Mouse (Mus musculus) limb, embryonic 14.5 days (tissue): ENCODE results near the gene Cd151. TPM values are rescaled to one million over a fixed set of nuclear protein-coding genes. Genes with fewer than 3 reads are reported as not detected.

Experiments
- ATAC-seq: fragments of 200-750 bp; cut with Nextera tagmentation; 2 replicates; pipeline ENCODE4 v1.8.0; 2017; ENCODE audit warnings: low read depth, moderate number of reproducible peaks, moderate TSS enrichment; ENCODE audit not compliant: low FRiP score
- DNase-seq: peaks from one replicate; pipeline ENCODE4 v3.0.0-alpha.2; 2015; ENCODE audit warnings: low spot score
- H3K27ac ChIP-seq: fragments of 300-500 bp; sonication (generic); replicated peaks from 2 replicates; pipeline ENCODE4 v1.5.1; 2014; ENCODE audit warnings: low read depth, mild to moderate bottlenecking, low read length, moderate library complexity, mixed read lengths
- H3K27me3 ChIP-seq: fragments of 300-500 bp; sonication (generic); 2 replicates; pipeline ENCODE4 v1.6.1; 2014; ENCODE audit warnings: low read length, mixed read lengths; ENCODE audit not compliant: control insufficient read depth, insufficient read depth
- H3K36me3 ChIP-seq: fragments of 300-500 bp; sonication (generic); 2 replicates; pipeline ENCODE4 v1.6.1; 2014; ENCODE audit warnings: mild to moderate bottlenecking, low read length, moderate library complexity, mixed read lengths; ENCODE audit not compliant: control insufficient read depth, insufficient read depth
- H3K4me1 ChIP-seq: fragments of 300-500 bp; sonication (generic); 2 replicates; pipeline ENCODE4 v1.6.1; 2014; ENCODE audit warnings: antibody characterized with exemption, low read length, mixed read lengths; ENCODE audit not compliant: control insufficient read depth, insufficient read depth
- H3K4me2 ChIP-seq: fragments of 300-500 bp; sonication (generic); replicated peaks from 2 replicates; pipeline ENCODE4 v1.6.1; 2014; ENCODE audit warnings: low read depth, mild to moderate bottlenecking, low read length, moderate library complexity; ENCODE audit not compliant: severe bottlenecking
- H3K4me3 ChIP-seq: fragments of 300-500 bp; sonication (generic); replicated peaks from 2 replicates; pipeline ENCODE4 v1.5.1; 2014; ENCODE audit warnings: low read length
- H3K9ac ChIP-seq: fragments of 300-500 bp; sonication (generic); 2 replicates; pipeline ENCODE4 v1.6.1; 2014; ENCODE audit warnings: mild to moderate bottlenecking, low read depth, low read length, moderate library complexity; ENCODE audit not compliant: severe bottlenecking
- H3K9me3 ChIP-seq: fragments of 300-500 bp; sonication (generic); 2 replicates; pipeline ENCODE4 v1.6.1; 2016; ENCODE audit warnings: low read length; ENCODE audit not compliant: control insufficient read depth
- POLR2A ChIP-seq: fragments of 200-500 bp; IDR thresholded peaks from 2 replicates; pipeline ENCODE4 v1.8.0; 2012; ENCODE audit warnings: inconsistent platforms, mild to moderate bottlenecking, moderate library complexity, borderline replicate concordance; ENCODE audit not compliant: insufficient read depth, insufficient read length; ENCODE audit errors: extremely low read depth
- WGBS: fragments of 180-500 bp; shearing (Covaris S2); extraction: QIAGEN DNeasy Blood & Tissue Kit; methylation state at CpG from one replicate; pipeline ENCODE4 v1.1.7; 2014; 5-methylcytosine and 5-hydroxymethylcytosine counted together
- polyA plus RNA-seq, 2 experiments: library from polyadenylated mRNA; depleted of rRNA in 1 of 2; stranded (reverse) in 1 of 2; unstranded in 1 of 2; fragments of >200 nt; fragmentation: Nextera tagmentation in 1 of 2; extraction: Ambion mirVana in 1 of 2; gene quantifications; 2 replicates each; pipeline versions ENCODE4 v1.2.1 to v1.2.3; 2012 to 2014

The Cd151 gene
- polyA plus RNA-seq, 2 experiments = 44.4 to 100 TPM

GRCm38 (mm10) chr7:141485186-141485585 is 18.0 kb downstream of the Cd151 start:
- 49% methylated on average over 2 of the region's 2 CpGs for WGBS
- no peak for TF ChIP-seq POLR2A

GRCm38 (mm10) chr7:141485606-141486005 is 18.4 kb downstream of the Cd151 start:
- WGBS = 73% methylated on average over 2 of the region's 2 CpGs

More at GRCm38 (mm10) chr7:141485186-141485585, 18.0 kb downstream of the Cd151 start:
- Histone ChIP-seq H3K27me3 (peaks cover 7% of the 10 kb centered on the region; the same call in 1 of the 2 replicates), H3K4me3 (no peak overlapping the region), H3K36me3 (no peaks in the 10 kb centered on the region), H3K9ac (no peak overlapping the region), H3K9me3 (no peaks in the 10 kb centered on the region), H3K27ac (no peak overlapping the region), H3K4me1 (peaks cover 20% of the 10 kb centered on the region), H3K4me2 (no peak overlapping the region)
- no peak for ATAC-seq
- DNase-seq = no peak

GRCm38 (mm10) chr7:141486239-141486638 is 19.0 kb downstream of the Cd151 start:
- WGBS = 78% methylated on average over 1 of the region's 1 CpGs
- Histone ChIP-seq H3K4me3 (no peak overlapping the region), H3K36me3 (peaks cover 4% of the 10 kb centered on the region), H3K27ac (no peak overlapping the region), H3K27me3 (peaks cover 7% of the 10 kb centered on the region; the same call in 1 of the 2 replicates), H3K4me2 (no peak overlapping the region), H3K9ac (no peak overlapping the region), H3K9me3 (no peaks in the 10 kb centered on the region), H3K4me1 (peaks cover 15% of the 10 kb centered on the region)
- ATAC-seq (no peak), DNase-seq (no peak)
- no peak for TF ChIP-seq POLR2A

More at GRCm38 (mm10) chr7:141485606-141486005, 18.4 kb downstream of the Cd151 start:
- Histone ChIP-seq H3K9ac (no peak overlapping the region), H3K36me3 (peaks cover 1% of the 10 kb centered on the region; the same call in 1 of the 2 replicates), H3K4me1 (peaks cover 20% of the 10 kb centered on the region), H3K27ac (no peak overlapping the region), H3K9me3 (no peaks in the 10 kb centered on the region), H3K4me3 (no peak overlapping the region), H3K4me2 (no peak overlapping the region), H3K27me3 (peaks cover 7% of the 10 kb centered on the region; the same call in 1 of the 2 replicates)
- DNase-seq = no peak
- TF ChIP-seq POLR2A = no peak
- no peak for ATAC-seq

- WGBS = 71% methylated on average over 7 of the region's 7 CpGs
- Histone ChIP-seq H3K4me1 (peaks cover 7% of the 10 kb centered on the region), H3K36me3 (peaks cover 13% of the 10 kb centered on the region), H3K4me3 (no peak overlapping the region), H3K27me3 (peaks cover 7% of the 10 kb centered on the region; the same call in 1 of the 2 replicates), H3K9ac (no peak overlapping the region), H3K27ac (no peak overlapping the region), H3K4me2 (no peak overlapping the region), H3K9me3 (no peaks in the 10 kb centered on the region)
- ATAC-seq (no peak), DNase-seq (no peak)
- TF ChIP-seq POLR2A = no peak
Measured at GRCm38 (mm10) chr7:141487141-141487540, 19.9 kb downstream of the Cd151 start.

GRCm38 (mm10) chr7:141491151-141491550 is 24.0 kb downstream of the Cd151 start:
- TF ChIP-seq POLR2A = no peak
- no peak for ATAC-seq
- peaks cover 28% of the 10 kb centered on the region for H3K36me3 ChIP-seq
- no peaks in the 10 kb centered on the region for H3K4me1 ChIP-seq
- H3K4me3 ChIP-seq = no peak overlapping the region
- H3K9ac ChIP-seq = no peak overlapping the region
- WGBS = 66% methylated on average over 2 of the region's 2 CpGs
- H3K9me3 ChIP-seq = no peaks in the 10 kb centered on the region
- no peak overlapping the region for H3K4me2 ChIP-seq
- no peaks in the 10 kb centered on the region for H3K27me3 ChIP-seq
- H3K27ac ChIP-seq = no peak overlapping the region
- no peak for DNase-seq

- WGBS = 86% methylated on average over 5 of the region's 5 CpGs
- H3K27me3 ChIP-seq = no peaks in the 10 kb centered on the region
Measured at GRCm38 (mm10) chr7:141492738-141493137, 25.5 kb downstream of the Cd151 start.

More at GRCm38 (mm10) chr7:141492738-141493137, 25.5 kb downstream of the Cd151 start:
- Histone ChIP-seq H3K9me3 (no peaks in the 10 kb centered on the region), H3K4me1 (no peaks in the 10 kb centered on the region), H3K4me3 (no peak overlapping the region), H3K27ac (no peak overlapping the region), H3K36me3 (peaks cover 28% of the 10 kb centered on the region), H3K9ac (no peak overlapping the region), H3K4me2 (no peak overlapping the region)
- no peak for ATAC-seq
- no peak for DNase-seq
- no peak for TF ChIP-seq POLR2A
